Mouse (Mus musculus) embryonic fibroblast, embryonic 13.5 days (primary cell): Measurements from ENCODE around the gene Tmbim1. TPM values are rescaled to one million over a fixed set of nuclear protein-coding genes. Genes with fewer than 3 reads are reported as not detected.

ENCODE experiments used
- H3K27ac ChIP-seq: 2 replicates; pipeline ENCODE4 v1.5.1; 2012; ENCODE audit warnings: low read length, control low read depth, inconsistent platforms; ENCODE audit not compliant: insufficient read depth
- H3K4me1 ChIP-seq: 2 replicates; pipeline ENCODE4 v1.6.1; 2011; ENCODE audit warnings: low read length; ENCODE audit not compliant: control insufficient read depth, insufficient read depth
- H3K4me3 ChIP-seq: 2 replicates; pipeline ENCODE4 v1.5.1; 2011; ENCODE audit warnings: mild to moderate bottlenecking, control low read depth, low read length; ENCODE audit not compliant: insufficient read depth
- CTCF ChIP-seq: IDR thresholded peaks from 2 replicates; pipeline ENCODE4 v1.5.1; 2011; ENCODE audit warnings: mild to moderate bottlenecking, control low read depth, low read length, moderate library complexity, borderline replicate concordance; ENCODE audit not compliant: insufficient read depth
- POLR2A ChIP-seq: IDR thresholded peaks from 2 replicates; pipeline ENCODE4 v1.6.1; 2011; ENCODE audit warnings: low read depth, mild to moderate bottlenecking, control low read depth, low read length, moderate library complexity
- polyA plus RNA-seq: library from polyadenylated mRNA; stranded (reverse); fragments of >200 nt; gene quantifications from 2 replicates; pipeline ENCODE4 v1.2.4, GENCODE M21; 2011; ENCODE audit warnings: low read depth; ENCODE audit not compliant: missing spikeins, insufficient read length

Tmbim1 gene
- polyA plus RNA-seq, 1 experiment, result 88.6 TPM

DNA sequence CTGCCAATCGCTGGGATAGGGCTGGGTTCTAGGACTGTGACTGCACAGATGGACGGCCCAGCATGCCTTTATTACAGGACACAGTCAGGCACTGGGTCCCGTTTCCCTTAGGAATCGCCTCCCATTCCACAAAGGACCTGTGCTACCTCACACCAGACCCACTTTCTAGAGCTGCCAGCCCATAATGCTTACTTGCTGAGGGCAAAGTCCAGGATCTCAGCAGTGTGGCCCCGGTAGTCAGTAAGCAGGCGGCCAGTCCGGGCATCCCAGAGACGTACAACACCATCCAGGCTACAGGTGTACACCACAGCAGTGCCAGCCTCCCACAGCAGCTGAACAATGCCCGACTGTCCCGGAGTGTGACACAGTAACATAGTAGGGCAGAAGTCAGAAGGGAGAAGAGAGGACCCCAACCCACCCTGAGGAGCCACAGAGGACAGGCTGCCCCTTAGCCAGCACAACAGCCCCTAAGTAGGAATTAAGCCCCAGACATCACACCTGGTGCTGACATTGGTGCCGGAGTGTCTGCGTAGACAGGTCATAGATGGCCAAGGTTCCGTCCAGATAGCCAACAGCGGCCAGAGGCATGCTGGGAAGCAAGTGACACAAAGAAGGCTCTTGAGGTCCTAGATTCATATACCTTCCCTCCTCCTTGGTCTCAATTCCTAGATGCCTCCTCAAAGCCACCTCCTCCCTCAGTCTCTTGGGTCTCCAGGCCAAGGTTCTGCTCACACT is 24.7 kb downstream of the Tmbim1 start:
- Histone ChIP-seq H3K4me1 (peaks cover 2% of the 10 kb centered on the region), H3K4me3 (no peak overlapping the region), H3K27ac (no peak overlapping the region)
- TF ChIP-seq POLR2A (no peak), CTCF (no peak)

DNA sequence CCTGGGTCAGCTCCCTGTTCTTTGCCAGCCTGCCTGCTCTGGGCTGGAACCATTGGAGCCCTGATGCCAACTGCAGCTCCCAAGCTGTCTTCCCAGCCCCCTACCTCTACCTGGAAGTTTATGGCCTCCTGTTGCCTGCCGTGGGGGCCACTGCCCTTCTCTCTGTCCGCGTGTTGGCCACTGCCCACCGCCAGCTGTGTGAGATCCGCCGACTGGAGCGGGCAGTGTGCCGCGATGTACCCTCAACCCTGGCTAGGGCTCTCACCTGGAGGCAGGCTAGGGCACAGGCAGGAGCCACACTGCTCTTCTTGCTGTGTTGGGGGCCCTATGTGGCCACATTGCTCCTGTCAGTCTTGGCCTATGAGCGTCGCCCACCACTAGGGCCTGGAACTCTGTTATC is 26.4 kb downstream of the Tmbim1 start:
- no peak overlapping the region for H3K4me3 ChIP-seq
- H3K4me1 ChIP-seq, result peaks cover 4% of the 10 kb centered on the region; the same call in 1 of the 2 replicates
- TF ChIP-seq POLR2A, result no peak
- no peak for TF ChIP-seq CTCF

DNA sequence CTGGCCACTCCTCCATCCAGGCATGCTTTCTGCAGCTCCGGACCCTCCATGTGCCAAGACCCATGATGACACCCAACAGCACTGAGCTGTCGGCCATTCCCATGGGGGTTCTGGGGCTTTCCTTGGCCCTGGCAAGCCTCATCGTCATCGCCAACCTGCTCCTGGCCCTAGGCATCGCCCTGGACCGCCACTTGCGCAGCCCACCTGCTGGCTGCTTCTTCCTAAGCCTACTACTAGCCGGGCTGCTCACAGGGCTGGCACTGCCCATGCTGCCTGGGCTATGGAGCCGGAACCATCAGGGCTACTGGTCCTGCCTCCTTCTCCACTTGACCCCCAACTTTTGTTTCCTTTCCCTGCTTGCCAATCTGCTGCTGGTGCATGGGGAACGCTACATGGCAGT is 26.9 kb downstream of the Tmbim1 start, which contains the start of gene Gpbar1:
Gene Gpbar1, plus strand, starts transcription at position 13 of the 400 bp plus-strand sequence.
- TF ChIP-seq POLR2A, result no peak
- TF ChIP-seq CTCF, result no peak
- Histone ChIP-seq H3K4me1 (peaks cover 4% of the 10 kb centered on the region; the same call in 1 of the 2 replicates), H3K4me3 (no peak within 1 kb of the TSS), H3K27ac (no peak within 1 kb of the TSS)

More for the DNA sequence above, 26.4 kb downstream of the Tmbim1 start:
- no peak overlapping the region for H3K27ac ChIP-seq

DNA sequence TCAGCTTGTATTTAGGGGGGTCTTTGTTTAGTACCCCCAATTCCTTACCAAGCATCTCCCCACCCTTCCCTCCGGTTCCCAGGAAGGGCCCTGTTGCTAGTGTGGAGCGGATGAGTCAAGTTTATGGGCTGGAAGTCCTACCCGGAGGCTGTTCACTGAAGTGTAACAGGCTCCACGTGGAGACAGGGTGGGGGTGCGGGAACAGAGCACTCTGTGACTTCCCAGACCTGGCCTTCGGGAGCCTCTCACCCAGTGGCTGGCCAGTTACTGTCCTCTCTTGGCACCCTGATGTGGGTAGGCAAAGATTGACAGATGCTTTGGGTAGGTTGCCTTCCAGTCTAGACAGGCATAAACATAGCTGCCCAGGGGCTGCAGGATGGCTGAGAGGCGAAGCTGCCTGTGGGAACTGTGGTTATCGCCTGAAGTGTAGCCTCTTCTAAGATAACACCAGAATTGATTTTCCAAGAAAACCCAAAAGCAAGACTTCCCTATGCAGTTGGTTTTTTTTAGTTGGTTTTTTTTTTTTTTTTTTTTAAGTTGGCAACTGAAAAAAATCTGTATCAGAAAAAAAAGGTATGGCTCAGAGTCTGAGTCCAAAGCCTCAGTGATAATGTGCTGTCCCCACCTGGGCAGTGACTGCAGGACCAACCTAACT is 27.4 kb downstream of the Tmbim1 start:
- Histone ChIP-seq H3K4me3 (no peak overlapping the region), H3K27ac (no peak overlapping the region), H3K4me1 (peaks cover 3% of the 10 kb centered on the region; the same call in 1 of the 2 replicates)
- no peak for TF ChIP-seq CTCF

DNA sequence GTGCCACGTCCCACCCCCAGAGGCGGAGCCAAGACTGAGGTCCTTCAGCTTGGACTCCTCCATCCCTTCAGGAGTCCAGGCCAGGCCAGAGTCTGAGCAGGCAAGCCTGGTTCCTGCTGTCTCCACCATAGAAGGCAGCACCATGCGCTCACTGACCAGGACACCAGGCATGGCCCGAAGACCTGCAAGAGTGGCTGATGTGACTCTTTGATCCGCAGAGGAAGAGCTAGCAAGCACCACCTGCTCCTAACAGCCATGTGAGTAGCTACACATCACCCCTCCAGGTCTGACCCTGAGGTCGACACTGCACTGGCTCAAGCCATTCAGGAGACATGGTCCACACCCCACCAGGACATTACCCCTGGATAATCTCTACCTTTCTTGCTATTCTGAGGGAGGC is 28.4 kb downstream of the Tmbim1 start:
- no peak for TF ChIP-seq CTCF
- Histone ChIP-seq H3K4me3 (no peak overlapping the region), H3K27ac (no peak overlapping the region), H3K4me1 (0 out of 2 replicates have a peak, but pooled peaks cover 2% of the 10 kb centered on the region)

DNA sequence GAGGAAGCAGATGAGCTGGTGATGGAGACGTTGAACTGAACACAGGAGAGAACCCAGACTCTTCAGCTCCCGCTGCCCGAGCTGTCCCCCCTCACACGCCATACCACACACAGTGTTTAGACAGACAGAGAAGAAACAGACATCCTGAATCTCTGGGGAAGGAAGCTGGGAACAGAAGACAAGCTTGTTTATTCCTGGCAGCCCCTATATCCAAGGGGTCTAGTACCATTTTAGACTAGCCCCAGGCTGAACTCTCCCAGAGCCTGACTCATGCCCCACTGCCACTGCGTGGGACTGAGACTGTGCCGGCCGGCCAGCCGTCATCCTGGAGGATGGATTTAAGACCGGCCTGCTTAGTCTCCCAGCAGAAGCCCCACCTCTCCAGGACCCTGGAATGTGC is 30.4 kb downstream of the Tmbim1 start:
- no peak for TF ChIP-seq POLR2A
- no peak for TF ChIP-seq CTCF
- Histone ChIP-seq H3K4me3 (no peak overlapping the region), H3K4me1 (0 out of 2 replicates have a peak, but pooled peaks cover 2% of the 10 kb centered on the region), H3K27ac (peak overlapping the region; percentile 13)

DNA sequence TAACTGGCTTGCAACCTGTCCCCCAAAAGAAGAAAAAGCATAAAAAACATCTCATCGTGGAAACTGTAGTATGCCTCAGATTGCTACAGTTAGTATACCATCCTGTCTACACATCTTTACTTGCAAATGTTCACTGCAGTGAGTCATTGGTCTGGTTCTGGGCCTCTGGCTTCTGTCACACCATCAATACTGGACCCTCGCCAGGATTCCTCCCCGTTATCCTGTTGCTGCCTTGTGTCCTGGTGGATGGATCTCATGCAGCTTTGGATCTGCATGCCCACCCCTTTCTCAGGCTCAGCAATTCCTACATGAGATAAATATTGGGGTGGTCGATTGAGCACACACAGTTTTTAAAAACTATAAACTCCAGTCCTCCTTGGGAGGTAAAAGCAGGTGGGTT is 33.8 kb downstream of the Tmbim1 start:
- Histone ChIP-seq H3K4me3 (no peak overlapping the region), H3K27ac (no peak overlapping the region), H3K4me1 (peaks cover 2% of the 10 kb centered on the region; the same call in 1 of the 2 replicates)
- TF ChIP-seq POLR2A (no peak), CTCF (no peak)

DNA sequence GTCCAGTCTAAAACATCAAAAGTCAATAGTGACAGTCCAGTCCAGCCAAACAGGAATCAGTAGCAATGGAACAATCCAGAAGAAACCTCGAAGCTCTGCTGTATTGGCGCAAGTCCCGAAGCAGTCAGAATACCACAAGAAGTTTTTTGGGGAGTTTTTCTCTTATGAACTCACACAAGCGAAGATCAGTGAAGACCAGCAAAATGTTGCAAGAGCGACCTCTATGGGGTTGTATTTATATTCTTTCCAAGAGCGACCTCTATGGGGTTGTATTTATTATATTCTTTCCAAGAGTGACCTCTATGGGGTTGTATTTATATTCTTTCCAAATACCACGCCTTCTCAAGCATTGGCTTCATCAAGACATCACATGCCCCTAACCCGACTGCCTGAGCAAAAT is 36.7 kb downstream of the Tmbim1 start:
- no peak for TF ChIP-seq POLR2A
- TF ChIP-seq CTCF, result no peak
- no peak overlapping the region for H3K4me3 ChIP-seq
- no peak overlapping the region for H3K27ac ChIP-seq
- H3K4me1 ChIP-seq, result no peaks in the 10 kb centered on the region; the same call in 1 of the 2 replicates

DNA sequence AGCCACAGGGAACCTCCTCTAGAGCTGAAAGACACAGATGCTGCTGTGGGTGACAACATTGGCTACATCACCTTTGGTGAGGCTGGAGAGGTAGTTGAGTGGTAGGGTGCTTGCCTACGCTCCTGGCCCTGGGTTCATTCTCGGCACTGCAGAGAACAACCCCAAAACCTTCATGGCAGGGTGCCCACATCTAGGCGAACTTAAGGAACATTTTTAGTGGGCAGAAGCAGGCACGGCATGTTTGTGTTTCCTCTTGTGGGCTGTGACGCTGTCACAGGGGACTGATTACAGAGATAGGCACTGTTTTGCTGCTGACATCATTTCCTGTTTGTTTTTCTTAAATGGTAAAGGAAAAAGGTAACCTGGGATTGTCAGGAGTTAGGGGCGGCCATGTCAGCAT is 42.9 kb downstream of the Tmbim1 start:
- no peak overlapping the region for H3K27ac ChIP-seq
- H3K4me3 ChIP-seq, result no peak overlapping the region
- no peaks in the 10 kb centered on the region for H3K4me1 ChIP-seq
- TF ChIP-seq CTCF (no peak), POLR2A (no peak)

DNA sequence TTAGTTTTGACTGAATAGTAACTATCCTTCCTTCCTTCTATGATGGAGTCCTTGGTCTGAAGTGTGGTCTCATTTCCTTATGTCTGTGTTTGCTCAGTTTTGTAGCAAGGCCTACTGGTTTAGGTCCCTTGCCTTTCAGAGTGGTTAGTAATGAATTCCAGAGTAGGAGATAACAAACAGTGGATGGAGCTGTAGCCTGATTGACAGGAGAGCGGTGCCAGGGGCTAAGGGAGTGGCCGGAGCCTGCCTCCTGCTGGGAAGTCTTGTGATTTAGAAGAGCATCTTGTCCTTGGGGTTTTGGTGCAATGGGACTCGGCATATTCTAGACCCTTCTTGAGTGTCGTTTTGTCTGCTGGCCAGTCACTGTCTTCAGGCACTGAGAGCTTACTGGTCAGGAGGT is 48.6 kb downstream of the Tmbim1 start:
- H3K4me3 ChIP-seq, result no peak overlapping the region
- no peak for TF ChIP-seq POLR2A
- no peak for TF ChIP-seq CTCF
- H3K4me1 ChIP-seq, result no peaks in the 10 kb centered on the region

More for the DNA sequence above, 48.6 kb downstream of the Tmbim1 start:
- no peak overlapping the region for H3K27ac ChIP-seq
